Mouse (Mus musculus) lung, postnatal 0 days (tissue): ENCODE measurements at regions not wholly inside any gene's neighbourhood (a gene's known extent, or its start where the extent isn't known, plus 50 kb on each side); places are given as distances from the start of the nearest gene placed in this dataset.
A peak's percentile ranks its signal among the peaks of the same experiment; 100 is the strongest.

ENCODE experiments used
- ATAC-seq: fragments of 200-750 bp; cut with Nextera tagmentation; 2 replicates; pipeline ENCODE4 v1.8.0; 2017; ENCODE audit warnings: moderate library complexity
- DNase-seq: peaks from one replicate; pipeline ENCODE4 v3.0.0-alpha.2; 2016; ENCODE audit warnings: low spot score
- H3K27ac ChIP-seq: fragments of 300-500 bp; sonication (generic); 2 replicates; pipeline ENCODE4 v1.5.1; 2014; ENCODE audit warnings: antibody characterized with exemption, mild to moderate bottlenecking, low read length, mixed read lengths
- H3K27me3 ChIP-seq: fragments of 300-500 bp; sonication (generic); replicated peaks from 2 replicates; pipeline ENCODE4 v1.6.1; 2014; ENCODE audit warnings: low read length, mixed read lengths; ENCODE audit not compliant: insufficient read depth
- H3K36me3 ChIP-seq: fragments of 300-500 bp; sonication (generic); 2 replicates; pipeline ENCODE4 v1.6.1; 2014; ENCODE audit warnings: low read length, mixed read lengths; ENCODE audit not compliant: insufficient read depth
- H3K4me1 ChIP-seq: fragments of 300-500 bp; sonication (generic); 2 replicates; pipeline ENCODE4 v1.6.1; 2014; ENCODE audit warnings: antibody characterized with exemption, low read depth, low read length, mixed read lengths; ENCODE audit not compliant: insufficient read depth
- H3K4me2 ChIP-seq: fragments of 300-500 bp; sonication (generic); replicated peaks from 2 replicates; pipeline ENCODE4 v1.6.1; 2014; ENCODE audit warnings: low read depth, mild to moderate bottlenecking, low read length, moderate library complexity, mixed read lengths
- H3K4me3 ChIP-seq: fragments of 300-500 bp; sonication (generic); 2 replicates; pipeline ENCODE4 v1.5.1; 2014; ENCODE audit warnings: low read depth, low read length
- H3K9ac ChIP-seq: fragments of 300-500 bp; sonication (generic); replicated peaks from 2 replicates; pipeline ENCODE4 v1.6.1; 2014; ENCODE audit warnings: low read depth, mild to moderate bottlenecking
- H3K9me3 ChIP-seq: fragments of 300-500 bp; sonication (generic); 2 replicates; pipeline ENCODE4 v1.6.1; 2016; ENCODE audit warnings: low read length, mixed read lengths
- CTCF ChIP-seq: IDR thresholded peaks from 2 replicates; pipeline ENCODE4 v1.5.1; 2016; ENCODE audit warnings: antibody characterized with exemption, mild to moderate bottlenecking
- EP300 ChIP-seq: IDR thresholded peaks from 2 replicates; pipeline ENCODE4 v1.6.1; 2016; ENCODE audit warnings: antibody characterized with exemption, mild to moderate bottlenecking, control low read depth
- WGBS: fragments of 180-500 bp; shearing (Covaris S2); extraction: QIAGEN DNeasy Blood & Tissue Kit; methylation state at CpG from one replicate; pipeline ENCODE4 v1.1.7; 2014; 5-methylcytosine and 5-hydroxymethylcytosine counted together

GRCm38 (mm10) chr5:133643326-133643725 lies 456.2 kb upstream of the Castor2 start:
- H3K4me2 ChIP-seq: no peak overlapping the region
- 55% methylated on average over 2 of the region's 2 CpGs for WGBS
- TF ChIP-seq CTCF (no peak), EP300 (no peak)
- no peaks in the 10 kb centered on the region for H3K4me1 ChIP-seq
- H3K27ac ChIP-seq: no peak overlapping the region
- ATAC-seq: no peak
- H3K9ac ChIP-seq: no peak overlapping the region
- H3K4me3 ChIP-seq: no peak overlapping the region
- no peaks in the 10 kb centered on the region for H3K27me3 ChIP-seq
- no peaks in the 10 kb centered on the region for H3K36me3 ChIP-seq
- no peak for DNase-seq
- no peaks in the 10 kb centered on the region for H3K9me3 ChIP-seq

GRCm38 (mm10) chr5:133634481-133634880 lies 465.0 kb upstream of the Castor2 start:
- Histone ChIP-seq H3K36me3 (no peaks in the 10 kb centered on the region), H3K9ac (no peak overlapping the region), H3K9me3 (no peaks in the 10 kb centered on the region), H3K4me2 (no peak overlapping the region), H3K27ac (no peak overlapping the region), H3K27me3 (no peaks in the 10 kb centered on the region), H3K4me1 (no peaks in the 10 kb centered on the region), H3K4me3 (no peak overlapping the region)
- ATAC-seq (no peak), DNase-seq (no peak)
- TF ChIP-seq CTCF (no peak), EP300 (no peak)
- 28% methylated on average over 5 of the region's 5 CpGs for WGBS

- Histone ChIP-seq H3K27ac (no peak overlapping the region), H3K4me1 (no peaks in the 10 kb centered on the region), H3K27me3 (no peaks in the 10 kb centered on the region), H3K9me3 (no peaks in the 10 kb centered on the region), H3K4me2 (no peak overlapping the region), H3K9ac (no peak overlapping the region), H3K4me3 (no peak overlapping the region), H3K36me3 (no peaks in the 10 kb centered on the region)
- ATAC-seq (no peak), DNase-seq (no peak)
- TF ChIP-seq CTCF (no peak), EP300 (no peak)
Measured at GRCm38 (mm10) chr5:133631812-133632211, 467.7 kb upstream of the Castor2 start.

- Histone ChIP-seq H3K27ac (no peak overlapping the region), H3K36me3 (no peaks in the 10 kb centered on the region), H3K27me3 (no peaks in the 10 kb centered on the region), H3K4me3 (no peak overlapping the region), H3K4me2 (no peak overlapping the region), H3K4me1 (no peaks in the 10 kb centered on the region), H3K9me3 (no peaks in the 10 kb centered on the region), H3K9ac (no peak overlapping the region)
- ATAC-seq (no peak), DNase-seq (no peak)
- TF ChIP-seq CTCF (no peak), EP300 (no peak)
- WGBS: 69% methylated on average over 8 of the region's 8 CpGs
Measured at GRCm38 (mm10) chr5:133619347-133619746, 480.2 kb upstream of the Castor2 start.

- Histone ChIP-seq H3K27me3 (no peaks in the 10 kb centered on the region), H3K9ac (no peak overlapping the region), H3K27ac (no peak overlapping the region), H3K9me3 (no peaks in the 10 kb centered on the region), H3K4me3 (no peak overlapping the region), H3K4me2 (no peak overlapping the region), H3K4me1 (no peaks in the 10 kb centered on the region), H3K36me3 (no peaks in the 10 kb centered on the region)
- ATAC-seq: no peak
- DNase-seq: no peak
- TF ChIP-seq EP300 (no peak), CTCF (no peak)
- 58% methylated on average over 8 of the region's 8 CpGs for WGBS
Measured at GRCm38 (mm10) chr5:133601241-133601739, 498.2 kb upstream of the Castor2 start.

- Histone ChIP-seq H3K4me2 (no peak overlapping the region), H3K27ac (no peak overlapping the region), H3K36me3 (no peaks in the 10 kb centered on the region), H3K9me3 (no peaks in the 10 kb centered on the region), H3K4me1 (no peaks in the 10 kb centered on the region), H3K27me3 (no peaks in the 10 kb centered on the region), H3K9ac (no peak overlapping the region), H3K4me3 (no peak overlapping the region)
- WGBS: 45% methylated on average over 5 of the region's 5 CpGs
- no peak for TF ChIP-seq EP300
- peak; percentile 46 for TF ChIP-seq CTCF
- ATAC-seq: no peak
- DNase-seq: peak; percentile 6
Measured at GRCm38 (mm10) chr5:133600630-133601029, 498.9 kb upstream of the Castor2 start.

GRCm38 (mm10) chr5:133598105-133598504 lies 501.4 kb upstream of the Castor2 start:
- no peak overlapping the region for H3K27ac ChIP-seq
- no peaks in the 10 kb centered on the region for H3K27me3 ChIP-seq
- WGBS: 90% methylated on average over 3 of the region's 3 CpGs
- H3K4me1 ChIP-seq: no peaks in the 10 kb centered on the region
- no peaks in the 10 kb centered on the region for H3K36me3 ChIP-seq
- TF ChIP-seq CTCF (no peak), EP300 (no peak)
- ATAC-seq: no peak
- no peak overlapping the region for H3K9ac ChIP-seq
- no peak overlapping the region for H3K4me2 ChIP-seq
- H3K4me3 ChIP-seq: no peak overlapping the region
- DNase-seq: no peak
- H3K9me3 ChIP-seq: no peaks in the 10 kb centered on the region
